Mouse (Mus musculus): ENCODE results near the gene Ankrd63.

DNA sequence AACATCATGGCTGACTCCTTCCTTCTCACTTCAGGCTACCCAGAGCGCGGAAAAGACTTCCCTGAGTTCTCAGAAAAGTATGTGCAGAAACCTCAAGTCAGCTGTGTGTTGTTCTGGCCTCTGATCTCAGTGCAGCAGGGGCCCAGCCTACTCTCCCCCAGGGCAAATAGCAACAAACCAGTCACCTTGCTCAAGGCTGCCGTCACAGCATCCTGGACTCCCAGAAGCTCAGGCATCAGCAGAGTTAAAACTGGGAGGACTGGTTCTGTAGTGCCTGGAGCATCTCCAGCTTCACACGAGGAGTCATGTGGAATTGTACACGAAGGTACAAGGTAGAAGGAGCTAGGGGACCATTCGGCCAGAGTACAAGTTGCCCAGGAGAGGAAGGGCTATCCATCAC lies 34.5 kb downstream of the Ankrd63 start:
- TF ChIP-seq CTCF (IDR thresholded peaks at IDR 0.05) (no peak), EP300 (IDR thresholded peaks at IDR 0.05) (no peak)
